Mouse (Mus musculus) heart, adult 8-10 months (tissue): ENCODE data around the gene Usp3. TPM values are rescaled to one million over a fixed set of nuclear protein-coding genes. Genes with fewer than 3 reads are reported as not detected.

Experiments
- DNase-seq: peaks from one replicate; pipeline ENCODE4 v3.0.0; 2022; ENCODE audit warnings: low spot score
- total RNA-seq, 4 experiments: library from RNA; stranded (reverse); gene quantifications; 2 replicates each; pipeline ENCODE4 v1.2.4; 2022

Usp3 gene
- total RNA-seq, 4 experiments from 2014 or later, result 19.8 to 26.5 (median 21.9) TPM

- no peak for DNase-seq
Measured at GRCm38 (mm10) chr9:66508890-66509399, 84.0 kb downstream of the Usp3 start.

GRCm38 (mm10) chr9:66507684-66508083 lies 85.3 kb downstream of the Usp3 start:
- no peak for DNase-seq

GRCm38 (mm10) chr9:66506424-66506823 lies 86.5 kb downstream of the Usp3 start:
- DNase-seq, result no peak

GRCm38 (mm10) chr9:66506011-66506410 lies 86.9 kb downstream of the Usp3 start:
- no peak for DNase-seq

- no peak for DNase-seq
Measured at GRCm38 (mm10) chr9:66505141-66505917, 87.6 kb downstream of the Usp3 start.

- DNase-seq, result no peak
Measured at GRCm38 (mm10) chr9:66504518-66504917, 88.4 kb downstream of the Usp3 start.

GRCm38 (mm10) chr9:66503879-66504411 lies 89.0 kb downstream of the Usp3 start:
- no peak for DNase-seq

- DNase-seq, result no peak
Measured at GRCm38 (mm10) chr9:66501248-66501647, 91.7 kb downstream of the Usp3 start.

- DNase-seq, result no peak
Measured at GRCm38 (mm10) chr9:66493992-66494391, 99.0 kb downstream of the Usp3 start.

- DNase-seq, result no peak
Measured at GRCm38 (mm10) chr9:66492361-66492760, 100.6 kb downstream of the Usp3 start.

GRCm38 (mm10) chr9:66488786-66489185 lies 104.2 kb downstream of the Usp3 start:
- no peak for DNase-seq

- no peak for DNase-seq
Measured at GRCm38 (mm10) chr9:66483429-66483828, 109.5 kb downstream of the Usp3 start.

GRCm38 (mm10) chr9:66477785-66478184 lies 115.2 kb downstream of the Usp3 start:
- no peak for DNase-seq

GRCm38 (mm10) chr9:66465087-66465486 lies 127.9 kb downstream of the Usp3 start:
- DNase-seq, result peak; percentile 5

Other genes starting within 250 kb of the Usp3 start
- 10 to 100 TPM; 34.4 to 40.0 (median 35.8) TPM for gene Herc1, start 242.7 kb downstream of the Usp3 start, total RNA-seq
- 10 to 100 TPM; 28.1 to 43.0 (median 31.0) TPM for gene Fbxl22, start 78.5 kb downstream of the Usp3 start, total RNA-seq
- gene Car12, start 120.5 kb upstream of the Usp3 start, total RNA-seq, result not detected
- gene Aph1b, start 202.3 kb upstream of the Usp3 start, total RNA-seq, result 1 to 10 TPM; 5.1 to 6.3 (median 5.6) TPM
- under 1 TPM in 1 of 4 experiments, not detected in 3; 0.11 TPM for gene Gm10647, start 203.9 kb upstream of the Usp3 start, total RNA-seq
- gene Aph1c, start 241.6 kb upstream of the Usp3 start, total RNA-seq, result 1 to 10 TPM in 3 of 4 experiments, under 1 TPM in 1; 1.00 to 1.9 (median 1.2) TPM